Mouse (Mus musculus) liver, embryonic 14.5 days (tissue): Measurements from ENCODE around the gene Mpp5.

Source experiments
- CTCF ChIP-seq: IDR thresholded peaks from 2 replicates; pipeline ENCODE4 v1.5.1; 2016; ENCODE audit warnings: antibody characterized with exemption, low read depth, control low read depth
- EP300 ChIP-seq: IDR thresholded peaks from 2 replicates; pipeline ENCODE4 v1.6.1; 2016; ENCODE audit warnings: antibody characterized with exemption, low read depth

DNA sequence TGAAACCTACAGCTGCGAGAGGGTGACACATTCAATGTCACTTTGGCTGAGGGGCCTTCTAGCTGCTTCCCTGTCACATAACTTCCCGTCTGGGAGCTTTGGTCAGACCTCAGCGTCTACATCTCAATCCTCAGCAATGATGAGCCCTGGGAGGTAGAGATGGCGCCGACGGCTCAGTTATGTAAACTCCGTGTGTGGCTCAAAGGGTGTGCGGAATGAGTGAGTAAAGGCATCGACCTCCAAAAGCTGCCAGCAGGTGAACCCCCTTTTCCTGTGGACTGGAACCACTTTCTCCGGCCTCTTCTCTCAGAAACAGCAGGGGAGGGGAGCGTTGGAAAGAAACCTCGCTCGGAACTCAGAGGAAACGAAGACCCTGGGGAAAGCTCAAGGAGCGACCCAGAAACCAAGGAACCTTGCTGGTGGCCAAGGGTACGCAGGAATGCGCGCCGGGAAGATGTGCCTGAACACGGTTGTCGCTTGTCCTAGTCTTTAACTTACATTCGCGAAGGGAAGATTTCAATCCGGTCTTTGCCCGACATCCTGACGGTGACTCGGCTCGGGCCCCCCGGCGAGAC is 112.3 kb downstream of the Mpp5 start:
- TF ChIP-seq CTCF (no peak), EP300 (no peak)
